Mouse (Mus musculus): ENCODE results near the gene Car4.

The Car4 gene

GRCm38 (mm10) chr11:84959181-84959580, 1.6 kb downstream of the Car4 start:
- DNase-seq: peak; percentile 46 to 78

GRCm38 (mm10) chr11:84959701-84960181, 2.2 kb downstream of the Car4 start:
- DNase-seq: peak; percentile 87 to 90

GRCm38 (mm10) chr11:84960291-84960690, 2.7 kb downstream of the Car4 start:
- no peak for DNase-seq

GRCm38 (mm10) chr11:84960780-84961179, 3.2 kb downstream of the Car4 start:
- no peak for DNase-seq

GRCm38 (mm10) chr11:84961571-84961970, 4.0 kb downstream of the Car4 start:
- no peak for DNase-seq

GRCm38 (mm10) chr11:84962536-84962935, 5.0 kb downstream of the Car4 start:
- DNase-seq: peak; percentile 35 to 54

- peak; percentile 59 for DNase-seq
Measured at GRCm38 (mm10) chr11:84963556-84963955, 6.0 kb downstream of the Car4 start.

- no peak for DNase-seq
Measured at GRCm38 (mm10) chr11:84966696-84967095, 9.1 kb downstream of the Car4 start.

- no peak for DNase-seq
Measured at GRCm38 (mm10) chr11:84967113-84967512, 9.5 kb downstream of the Car4 start.

- no peak for DNase-seq
Measured at GRCm38 (mm10) chr11:84968309-84968708, 10.7 kb downstream of the Car4 start.

GRCm38 (mm10) chr11:84968775-84969174, 11.2 kb downstream of the Car4 start:
- DNase-seq: peak; percentile 86 to 91

GRCm38 (mm10) chr11:84972067-84972466, 14.5 kb downstream of the Car4 start:
- peak in 1 of 2 experiments; percentile 79 for DNase-seq

GRCm38 (mm10) chr11:84973661-84974060, 16.1 kb downstream of the Car4 start:
- DNase-seq: no peak

- DNase-seq: no peak
Measured at GRCm38 (mm10) chr11:84974582-84974981, 17.0 kb downstream of the Car4 start.

GRCm38 (mm10) chr11:84976706-84977105, 19.1 kb downstream of the Car4 start:
- DNase-seq: no peak

GRCm38 (mm10) chr11:84977385-84977952, 19.9 kb downstream of the Car4 start:
- no peak for DNase-seq

- peak; percentile 57 to 87 for DNase-seq
Measured at GRCm38 (mm10) chr11:84978113-84978512, 20.5 kb downstream of the Car4 start.

- DNase-seq: no peak
Measured at GRCm38 (mm10) chr11:84979351-84979750, 21.8 kb downstream of the Car4 start.

- no peak for DNase-seq
Measured at GRCm38 (mm10) chr11:84980697-84981096, 23.1 kb downstream of the Car4 start.

GRCm38 (mm10) chr11:84985421-84985820, 27.8 kb downstream of the Car4 start:
- no peak for DNase-seq

- no peak for DNase-seq
Measured at GRCm38 (mm10) chr11:84988341-84988919, 30.8 kb downstream of the Car4 start.

- peak in 1 of 2 experiments; percentile 33 for DNase-seq
Measured at GRCm38 (mm10) chr11:84992996-84993395, 35.4 kb downstream of the Car4 start.

GRCm38 (mm10) chr11:84995241-84995640, 37.7 kb downstream of the Car4 start:
- DNase-seq: peak in 1 of 2 experiments; percentile 32

- no peak for DNase-seq
Measured at GRCm38 (mm10) chr11:85003566-85003965, 46.0 kb downstream of the Car4 start.

- DNase-seq: peak in 1 of 2 experiments; percentile 5
Measured at GRCm38 (mm10) chr11:85013121-85013520, 55.5 kb downstream of the Car4 start.

Data from kidney, postnatal 36 days (tissue).